ENCODE assay signal across 11 mouse cellular contexts in the genomic region with DNA sequence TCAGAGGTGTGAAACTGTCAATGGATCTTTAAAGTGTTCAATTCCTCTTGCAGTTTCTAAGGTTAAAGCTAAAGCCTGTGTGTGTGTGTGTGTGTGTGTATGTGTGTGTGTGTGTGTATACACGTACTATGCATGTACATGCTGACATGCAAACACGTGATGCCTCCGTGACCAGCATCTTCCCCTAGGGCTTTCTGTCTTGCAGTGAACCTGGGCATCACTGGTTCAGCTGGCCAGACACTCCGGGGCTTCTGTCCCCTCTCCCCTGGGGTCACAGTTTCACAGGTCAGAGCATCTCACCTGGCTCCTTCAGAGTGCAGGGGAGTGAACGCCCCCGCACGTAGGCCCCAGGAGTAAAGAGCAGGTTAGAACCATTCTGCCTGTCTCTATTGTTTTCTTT. TPM values are rescaled to one million over a fixed set of nuclear protein-coding genes. Genes with fewer than 3 reads are reported as not detected.
DNase-seq lines count a peak whose midpoint lies in the region; ATAC-seq and TF ChIP-seq lines count a peak whose summit lies in the region.
"Had no signal": no experiment of that assay in that cellular context is flagged by ENCODE, and none has a peak within 500 bp of the region (broad histone marks: within the 10 kb centered on the region; RNA-seq: fewer than 3 reads in every experiment).

No protein-coding gene starts in this region.

- no peak for DNase-seq in layer of hippocampus, adult 2 months (ENCODE audit: low spot score in 2 of 2)
- DNase-seq in layer of hippocampus, postnatal 25 days (ENCODE audit: extremely low spot score in 1 of 2, low spot score in 1 of 2), result no peak
- peak; percentile 10 for DNase-seq in forebrain, postnatal 0 days
- no peak for DNase-seq in liver, embryonic 13.5 days
- no peak for DNase-seq in urinary bladder, adult 2 months (ENCODE audit: low spot score)
- no peak for DNase-seq in layer of hippocampus, postnatal 10 days (ENCODE audit: low spot score in 2 of 2)
- no peak for DNase-seq in gastrocnemius, postnatal 14 days

- no peaks in the 10 kb centered on the region for H3K27me3 ChIP-seq in forebrain, postnatal 0 days (ENCODE audit: insufficient read depth, low read length)
- no peaks in the 10 kb centered on the region for H3K27me3 ChIP-seq in liver, embryonic 13.5 days
- H3K27me3 ChIP-seq in small intestine, adult 2 months (ENCODE audit: control insufficient read depth, insufficient read depth, low read length), result no peaks in the 10 kb centered on the region

- TF ChIP-seq POLR2A in small intestine, adult 2 months (IDR thresholded peaks at IDR 0.05; ENCODE audit: low read depth, low read length), result no peak

- TF ChIP-seq CTCF in layer of hippocampus, adult 2 months (conservative IDR thresholded peaks at IDR 0.05), result no peak
- no peak for TF ChIP-seq CTCF in forebrain, postnatal 0 days (IDR thresholded peaks at IDR 0.05; ENCODE audit: low read depth)
- TF ChIP-seq CTCF in small intestine, adult 2 months (IDR thresholded peaks at IDR 0.05; ENCODE audit: extremely low read depth, insufficient read length, insufficient replicate concordance, low read depth, low read length), result no peak

- peak overlapping the region; percentile 93 for H3K27ac ChIP-seq in layer of hippocampus, adult 2 months
- no peak overlapping the region for H3K27ac ChIP-seq in forebrain, postnatal 0 days (ENCODE audit: low read depth, low read length)
- H3K27ac ChIP-seq in liver, embryonic 13.5 days, result peak overlapping the region; percentile 70
- H3K27ac ChIP-seq in small intestine, adult 2 months (ENCODE audit: insufficient read depth, low read depth, low read length), result no peak overlapping the region; the same call in 1 of the 2 replicates

- ATAC-seq in forebrain, postnatal 0 days, result no peak
- ATAC-seq in liver, embryonic 13.5 days (ENCODE audit: low read depth), result no peak
- ATAC-seq: inflammation-experienced regulatory T-cells, adult 6 months had no signal

- no peaks in the 10 kb centered on the region for H3K9me3 ChIP-seq in forebrain, postnatal 0 days (ENCODE audit: low read length)
- no peaks in the 10 kb centered on the region for H3K9me3 ChIP-seq in liver, embryonic 13.5 days (replicated peaks)

- 24% methylated on average over 7 of the region's 7 CpGs for WGBS in forebrain, postnatal 0 days
- WGBS in liver, embryonic 13.5 days (ENCODE audit: insufficient replicate concordance), result 77% methylated on average over 7 of the region's 7 CpGs
- 41% methylated on average over 7 of the region's 7 CpGs for WGBS in small intestine, adult 2 months

- peak overlapping the region; percentile 88 for H3K4me3 ChIP-seq in layer of hippocampus, adult 2 months
- no peak overlapping the region for H3K4me3 ChIP-seq in forebrain, postnatal 0 days (ENCODE audit: low read depth, low read length)
- peak overlapping the region; percentile 84 for H3K4me3 ChIP-seq in liver, embryonic 13.5 days (replicated peaks)
- peak overlapping the region; percentile 39 for H3K4me3 ChIP-seq in small intestine, adult 2 months (ENCODE audit: low read depth, low read length)

- 0 out of 2 replicates have a peak overlapping the region, but pooled peaks have one; percentile 18 for H3K9ac ChIP-seq in forebrain, postnatal 0 days
- H3K9ac ChIP-seq in liver, embryonic 13.5 days, result peak overlapping the region; percentile 89

- intact Hi-C loops in gastrocnemius, postnatal 14 days (cut with DNase I; ENCODE audit: low total_unique reads), result no loop called here

- no peaks in the 10 kb centered on the region for H3K36me3 ChIP-seq in forebrain, postnatal 0 days (ENCODE audit: insufficient read depth)
- peaks cover 16% of the 10 kb centered on the region for H3K36me3 ChIP-seq in liver, embryonic 13.5 days
- no peaks in the 10 kb centered on the region; the same call in 1 of the 2 replicates for H3K36me3 ChIP-seq in small intestine, adult 2 months (ENCODE audit: control insufficient read depth, insufficient read depth, low read length)

- 0 out of 2 replicates have a peak, but pooled peaks cover 5% of the 10 kb centered on the region for H3K4me1 ChIP-seq in forebrain, postnatal 0 days (ENCODE audit: insufficient read depth)
- H3K4me1 ChIP-seq in liver, embryonic 13.5 days (replicated peaks), result peaks cover 70% of the 10 kb centered on the region
- H3K4me1 ChIP-seq in small intestine, adult 2 months (ENCODE audit: control insufficient read depth, insufficient read depth, insufficient read length, low read length), result peaks cover 8% of the 10 kb centered on the region; the same call in 1 of the 2 replicates

- H3K4me2 ChIP-seq in forebrain, postnatal 0 days (ENCODE audit: low read depth), result peak overlapping the region; percentile 85
- peak overlapping the region; percentile 75 for H3K4me2 ChIP-seq in liver, embryonic 13.5 days

RNA-seq across cellular contexts. Expression of gene Golm1, which starts 2.0 kb away (rescaled TPM):
- 10 to 100 TPM; 67.4 to 71.8 TPM for total RNA-seq in layer of hippocampus, adult 2 months (2021)
- 10 to 100 TPM; 54.3 to 62.7 TPM for total RNA-seq in layer of hippocampus, postnatal 25 days (2021)
- total RNA-seq in forebrain, postnatal 0 days (2014; rRNA removed), result 22.1 and 23.2 TPM in 2 replicates
- polyA plus RNA-seq in forebrain, postnatal 0 days (2015; fragmentation: Nextera tagmentation; extraction: Ambion mirVana), result 16.8 and 18.6 TPM in 2 replicates
- polyA plus RNA-seq in liver, embryonic 13.5 days (2015; fragmentation: Nextera tagmentation; extraction: Ambion mirVana), result 47.0 and 57.9 TPM in 2 replicates
- polyA plus RNA-seq in small intestine, adult 2 months (2012; rRNA removed), result 25.2 and 29.1 TPM in 2 replicates
- polyA plus RNA-seq in urinary bladder, adult 2 months (2012; rRNA removed), result 8.8 and 10.1 TPM in 2 replicates
- 10 to 100 TPM; 45.1 to 46.8 TPM for total RNA-seq in layer of hippocampus, postnatal 10 days (2021)
- 10 to 100 TPM in 1 of 2 experiments, 1 to 10 TPM in 1; 9.3 to 10.1 TPM for total RNA-seq in gastrocnemius, postnatal 14 days (2021)

RNA-seq across cellular contexts. Expression of gene 4921517D22Rik, which starts 20.3 kb away (rescaled TPM):
- not detected for total RNA-seq in layer of hippocampus, adult 2 months (2021)
- not detected for total RNA-seq in layer of hippocampus, postnatal 25 days (2021)
- not detected in 2 replicates for total RNA-seq in forebrain, postnatal 0 days (2014; rRNA removed)
- not detected in 2 replicates for polyA plus RNA-seq in forebrain, postnatal 0 days (2015; fragmentation: Nextera tagmentation; extraction: Ambion mirVana)
- not detected in 2 replicates for polyA plus RNA-seq in liver, embryonic 13.5 days (2015; fragmentation: Nextera tagmentation; extraction: Ambion mirVana)
- not detected in 2 replicates for polyA plus RNA-seq in small intestine, adult 2 months (2012; rRNA removed)
- not detected in 2 replicates for polyA plus RNA-seq in urinary bladder, adult 2 months (2012; rRNA removed)
- not detected for total RNA-seq in layer of hippocampus, postnatal 10 days (2021)
- not detected for total RNA-seq in gastrocnemius, postnatal 14 days (2021)
- total RNA-seq: liver, adult 2 months had no signal
- polyA plus RNA-seq: inflammation-experienced regulatory T-cells, adult 6 months; liver, adult 2 months; thymus, postnatal 0 days had no signal

RNA-seq across cellular contexts. Expression of gene Spata31d1a, which starts 36.5 kb away (rescaled TPM):
- under 1 TPM; 0.22 to 0.26 TPM for total RNA-seq in layer of hippocampus, adult 2 months (2021)
- total RNA-seq in layer of hippocampus, postnatal 25 days (2021), result under 1 TPM; 0.27 to 0.38 TPM
- 0.08 TPM in 1 of 2 replicates, not detected in the other for total RNA-seq in forebrain, postnatal 0 days (2014; rRNA removed)
- polyA plus RNA-seq in forebrain, postnatal 0 days (2015; fragmentation: Nextera tagmentation; extraction: Ambion mirVana), result 0.21 and 0.42 TPM in 2 replicates
- polyA plus RNA-seq in liver, embryonic 13.5 days (2015; fragmentation: Nextera tagmentation; extraction: Ambion mirVana), result 0.03 TPM in 1 of 2 replicates, not detected in the other
- polyA plus RNA-seq in small intestine, adult 2 months (2012; rRNA removed), result not detected in 2 replicates
- not detected in 2 replicates for polyA plus RNA-seq in urinary bladder, adult 2 months (2012; rRNA removed)
- total RNA-seq in layer of hippocampus, postnatal 10 days (2021), result under 1 TPM; 0.11 to 0.21 TPM
- total RNA-seq in gastrocnemius, postnatal 14 days (2021), result not detected
- total RNA-seq: liver, adult 2 months had no signal
- polyA plus RNA-seq: inflammation-experienced regulatory T-cells, adult 6 months; liver, adult 2 months; thymus, postnatal 0 days had no signal

RNA-seq across cellular contexts. Expression of gene Spata31d1b, which starts 38.5 kb away (rescaled TPM):
- under 1 TPM in 1 of 2 experiments, not detected in 1; 0.12 TPM for total RNA-seq in layer of hippocampus, adult 2 months (2021)
- total RNA-seq in layer of hippocampus, postnatal 25 days (2021), result under 1 TPM; 0.12 to 0.14 TPM
- total RNA-seq in forebrain, postnatal 0 days (2014; rRNA removed), result 0.08 and 0.33 TPM in 2 replicates
- not detected in 2 replicates for polyA plus RNA-seq in forebrain, postnatal 0 days (2015; fragmentation: Nextera tagmentation; extraction: Ambion mirVana)
- polyA plus RNA-seq in liver, embryonic 13.5 days (2015; fragmentation: Nextera tagmentation; extraction: Ambion mirVana), result not detected in 2 replicates
- polyA plus RNA-seq in small intestine, adult 2 months (2012; rRNA removed), result not detected in 2 replicates
- polyA plus RNA-seq in urinary bladder, adult 2 months (2012; rRNA removed), result not detected in 2 replicates
- under 1 TPM in 1 of 2 experiments, not detected in 1; 0.11 TPM for total RNA-seq in layer of hippocampus, postnatal 10 days (2021)
- not detected for total RNA-seq in gastrocnemius, postnatal 14 days (2021)
- total RNA-seq: liver, adult 2 months had no signal
- polyA plus RNA-seq: inflammation-experienced regulatory T-cells, adult 6 months; liver, adult 2 months had no signal

RNA-seq across cellular contexts. Expression of gene Spata31d1d, which starts 58.0 kb away (rescaled TPM):
- not detected for total RNA-seq in layer of hippocampus, adult 2 months (2021)
- total RNA-seq in layer of hippocampus, postnatal 25 days (2021), result not detected
- total RNA-seq in forebrain, postnatal 0 days (2014; rRNA removed), result not detected in 2 replicates
- not detected in 2 replicates for polyA plus RNA-seq in forebrain, postnatal 0 days (2015; fragmentation: Nextera tagmentation; extraction: Ambion mirVana)
- not detected in 2 replicates for polyA plus RNA-seq in liver, embryonic 13.5 days (2015; fragmentation: Nextera tagmentation; extraction: Ambion mirVana)
- polyA plus RNA-seq in small intestine, adult 2 months (2012; rRNA removed), result not detected in 2 replicates
- not detected in 2 replicates for polyA plus RNA-seq in urinary bladder, adult 2 months (2012; rRNA removed)
- total RNA-seq in layer of hippocampus, postnatal 10 days (2021), result not detected
- total RNA-seq in gastrocnemius, postnatal 14 days (2021), result not detected
- total RNA-seq: liver, adult 2 months had no signal
- polyA plus RNA-seq: inflammation-experienced regulatory T-cells, adult 6 months; liver, adult 2 months; thymus, postnatal 0 days had no signal

Comparison
In these comparisons a context has a peak if more than half of its experiments do, and no peak if none do; other contexts are left out.
1. H3K27ac ChIP-seq: peak in layer of hippocampus, adult 2 months (single experiment) and liver, embryonic 13.5 days (single experiment); none in forebrain, postnatal 0 days (single experiment) and small intestine, adult 2 months (single experiment).